9 mouse cellular contexts compared by ENCODE assay signal in the genomic region with DNA sequence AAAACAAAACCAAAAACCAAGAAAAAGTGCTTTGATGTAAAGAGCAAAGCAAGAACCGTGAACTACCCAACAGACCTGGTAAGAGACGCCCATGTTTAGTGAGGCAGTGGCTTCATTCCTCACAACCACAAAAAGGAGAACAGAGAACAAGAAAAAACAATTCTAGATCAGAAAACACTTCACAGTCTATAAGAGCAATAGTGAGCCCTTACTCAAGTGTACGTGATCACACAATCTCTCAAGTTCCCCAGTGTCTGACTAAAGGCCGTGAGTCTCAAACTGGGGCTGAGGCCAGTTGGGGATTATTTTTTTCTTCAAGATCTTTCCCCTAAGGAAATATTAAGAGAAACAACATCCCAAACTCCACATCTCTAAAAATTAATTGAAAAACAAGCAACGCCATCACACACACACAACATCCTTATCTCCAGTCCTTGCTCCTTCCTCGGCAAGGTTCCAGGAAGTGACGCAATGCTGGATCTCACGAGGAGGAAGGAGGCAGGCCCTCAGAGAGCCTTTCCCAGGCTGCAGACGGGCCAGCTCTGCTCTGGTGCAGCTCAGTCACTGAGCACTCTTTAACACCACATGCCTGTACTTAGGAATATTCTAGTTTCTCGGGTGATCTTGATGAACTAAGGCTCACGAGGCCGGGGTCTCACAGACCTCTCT. TPM values are rescaled to one million over a fixed set of nuclear protein-coding genes. Genes with fewer than 3 reads are reported as not detected.
A peak's percentile ranks its signal among the peaks of the same experiment; 100 is the strongest.
DNase-seq lines count a peak whose midpoint lies in the region; ATAC-seq and TF ChIP-seq lines count a peak whose summit lies in the region.
"Had no signal": no experiment of that assay in that cellular context is flagged by ENCODE, and none has a peak within 500 bp of the region (broad histone marks: within the 10 kb centered on the region; RNA-seq: fewer than 3 reads in every experiment).

No protein-coding gene starts in this region.

- WGBS in heart, postnatal 0 days = 43% methylated on average over 12 of the region's 12 CpGs
- 43% methylated on average over 12 of the region's 12 CpGs for WGBS in liver, embryonic 12.5 days (ENCODE audit: insufficient replicate concordance)
- WGBS in forebrain, embryonic 16.5 days = 88% methylated on average over 12 of the region's 12 CpGs

- peaks cover 10% of the 10 kb centered on the region for H3K9me3 ChIP-seq in heart, postnatal 0 days (replicated peaks; ENCODE audit: control insufficient read depth, low read length)
- H3K9me3 ChIP-seq in liver, embryonic 12.5 days (replicated peaks) = no peaks in the 10 kb centered on the region
- no peaks in the 10 kb centered on the region; the same call in 1 of the 2 replicates for H3K9me3 ChIP-seq in forebrain, embryonic 16.5 days (ENCODE audit: control insufficient read depth, low read length)
- H3K9me3 ChIP-seq: limb, embryonic 13.5 days had no signal

- H3K36me3 ChIP-seq in heart, postnatal 0 days (replicated peaks; ENCODE audit: control insufficient read depth, insufficient read depth, low read length) = 0 out of 2 replicates have a peak, but pooled peaks cover 6% of the 10 kb centered on the region
- no peaks in the 10 kb centered on the region for H3K36me3 ChIP-seq in liver, embryonic 12.5 days
- H3K36me3 ChIP-seq in forebrain, embryonic 16.5 days (ENCODE audit: control insufficient read depth, insufficient read depth) = no peaks in the 10 kb centered on the region
- H3K36me3 ChIP-seq: limb, embryonic 13.5 days had no signal

- peak; percentile 88 for TF ChIP-seq EP300 in heart, postnatal 0 days (IDR thresholded peaks at IDR 0.05; ENCODE audit: low read depth)

- H3K4me3 ChIP-seq in heart, postnatal 0 days (ENCODE audit: low read depth, low read length) = no peak overlapping the region
- H3K4me3 ChIP-seq in liver, embryonic 12.5 days = no peak overlapping the region
- H3K4me3 ChIP-seq in forebrain, embryonic 16.5 days (replicated peaks; ENCODE audit: low read length) = no peak overlapping the region
- H3K4me3 ChIP-seq: limb, embryonic 13.5 days had no signal

- no peaks in the 10 kb centered on the region for H3K27me3 ChIP-seq in heart, postnatal 0 days (ENCODE audit: control insufficient read depth, insufficient read depth, low read length)
- no peaks in the 10 kb centered on the region for H3K27me3 ChIP-seq in liver, embryonic 12.5 days (replicated peaks)
- no peaks in the 10 kb centered on the region for H3K27me3 ChIP-seq in forebrain, embryonic 16.5 days (replicated peaks; ENCODE audit: control insufficient read depth, insufficient read depth, low read length)
- H3K27me3 ChIP-seq: limb, embryonic 13.5 days had no signal

- DNase-seq in cerebellum, postnatal 25 days = peak; percentile 23 to 53
- DNase-seq in cerebellum, adult 9-11 months = no peak
- DNase-seq in c-Kit-negative CD71-positive TER-119-positive erythroid progenitor cells, embryonic 14.5 days (ENCODE audit: low read depth, low spot score) = peak; percentile 44
- DNase-seq in heart, postnatal 0 days (ENCODE audit: low spot score) = peak; percentile 83
- DNase-seq in ovary, postnatal 36 days (ENCODE audit: low spot score) = peak; percentile 77
- no peak for DNase-seq in Muller cell, postnatal 12 days (ENCODE audit: inconsistent ontology term)

- TF ChIP-seq CTCF in heart, postnatal 0 days (IDR thresholded peaks at IDR 0.05; ENCODE audit: low read depth) = no peak

- H3K27ac ChIP-seq in heart, postnatal 0 days (ENCODE audit: low read depth) = peak overlapping the region; percentile 84
- no peak overlapping the region for H3K27ac ChIP-seq in liver, embryonic 12.5 days
- H3K27ac ChIP-seq in forebrain, embryonic 16.5 days (ENCODE audit: low read length) = no peak overlapping the region
- H3K27ac ChIP-seq: limb, embryonic 13.5 days had no signal

- ATAC-seq in heart, postnatal 0 days (ENCODE audit: insufficient read depth, low read depth) = peak; percentile 88
- ATAC-seq in liver, embryonic 12.5 days = peak; percentile 79
- no peak for ATAC-seq in forebrain, embryonic 16.5 days

- peaks cover 22% of the 10 kb centered on the region for H3K4me1 ChIP-seq in heart, postnatal 0 days (ENCODE audit: control insufficient read depth, insufficient read depth)
- peaks cover 61% of the 10 kb centered on the region for H3K4me1 ChIP-seq in liver, embryonic 12.5 days
- H3K4me1 ChIP-seq in forebrain, embryonic 16.5 days (replicated peaks; ENCODE audit: control insufficient read depth, insufficient read depth, low read length) = peaks cover 10% of the 10 kb centered on the region

- H3K9ac ChIP-seq in heart, postnatal 0 days (replicated peaks; ENCODE audit: low read depth, low read length) = no peak overlapping the region
- peak overlapping the region; percentile 15 for H3K9ac ChIP-seq in liver, embryonic 12.5 days
- no peak overlapping the region for H3K9ac ChIP-seq in forebrain, embryonic 16.5 days (replicated peaks; ENCODE audit: low read depth, low read length)
- H3K9ac ChIP-seq: limb, embryonic 13.5 days had no signal

- H3K4me2 ChIP-seq in heart, postnatal 0 days (ENCODE audit: low read depth, low read length) = no peak overlapping the region; the same call in 1 of the 2 replicates
- peak overlapping the region; percentile 52 for H3K4me2 ChIP-seq in liver, embryonic 12.5 days
- no peak overlapping the region for H3K4me2 ChIP-seq in forebrain, embryonic 16.5 days (ENCODE audit: low read length)
- H3K4me2 ChIP-seq: limb, embryonic 13.5 days had no signal

RNA-seq across cellular contexts. Expression of gene Tmod3, which starts 12.4 kb away (rescaled TPM):
- 40.8 and 58.0 TPM in 2 replicates for total RNA-seq in heart, postnatal 0 days (2014; rRNA removed; ENCODE audit: low replicate concordance)
- polyA plus RNA-seq in heart, postnatal 0 days (2015; fragmentation: Nextera tagmentation; extraction: Ambion mirVana) = 58.1 and 64.9 TPM in 2 replicates
- polyA plus RNA-seq in liver, embryonic 12.5 days (2016; fragmentation: Nextera tagmentation; extraction: Ambion mirVana) = 37.6 and 39.0 TPM in 2 replicates
- 107 and 113 TPM in 2 replicates for polyA plus RNA-seq in forebrain, embryonic 16.5 days (2015; fragmentation: Nextera tagmentation; extraction: Ambion mirVana)

Comparison
In these comparisons a context has a peak if more than half of its experiments do, and no peak if none do; other contexts are left out.
1. DNase-seq: peak in cerebellum, postnatal 25 days (2 of 2), c-Kit-negative CD71-positive TER-119-positive erythroid progenitor cells, embryonic 14.5 days (single experiment), heart, postnatal 0 days (single experiment) and ovary, postnatal 36 days (single experiment); none in cerebellum, adult 9-11 months (single experiment) and Muller cell, postnatal 12 days (single experiment).